Mouse (Mus musculus): ENCODE results near the gene Tom1.

DNA sequence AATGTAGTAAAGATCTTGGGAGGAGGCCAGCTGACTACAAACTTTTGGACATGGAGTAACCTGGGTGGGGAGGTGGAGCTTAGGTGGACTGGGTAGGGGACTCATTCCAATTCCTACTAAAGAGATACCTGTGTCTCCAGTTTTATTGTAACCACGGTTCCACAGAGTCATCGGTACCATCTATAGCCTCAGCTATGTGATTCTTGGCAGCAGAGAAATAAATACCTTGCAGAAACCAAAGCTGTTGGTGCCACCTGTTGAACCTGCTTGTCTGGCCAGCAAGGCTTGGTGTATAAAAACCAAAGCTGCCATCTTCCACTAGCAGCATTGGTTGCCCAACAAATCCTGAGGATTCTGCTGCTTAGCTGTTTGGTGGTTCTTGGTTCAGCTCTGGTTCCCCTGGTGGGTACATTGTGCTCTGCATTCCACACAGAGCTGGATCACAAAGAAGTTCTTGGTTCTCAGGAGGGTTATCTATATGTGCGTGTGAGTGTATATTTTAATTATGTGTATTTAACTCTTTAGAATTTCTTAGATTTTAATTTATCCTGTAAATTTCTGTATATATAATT, 3.0 kb upstream of the Tom1 start:
- TF ChIP-seq CTCF (IDR thresholded peaks at IDR 0.05; ENCODE audit: borderline replicate concordance, insufficient read depth, low read length) (no peak), POLR2A (IDR thresholded peaks at IDR 0.05; ENCODE audit: low read depth, low read length) (no peak)
